Mouse (Mus musculus) C3H10T1/2 (cell line): Measurements from ENCODE around the gene Ddx39b. TPM values are rescaled to one million over a fixed set of nuclear protein-coding genes. Genes with fewer than 3 reads are reported as not detected.

ENCODE experiments used
- polyA plus RNA-seq, 2 experiments: library from polyadenylated mRNA; unstranded; fragments of >200 nt; fragmentation: generic; extraction: Trizol; gene quantifications; one replicate each; pipeline ENCODE4 v1.2.1; 2012; ENCODE audit warnings: missing spikeins in 2 of 2

Gene Ddx39b
- polyA plus RNA-seq, result 100 to 1,000 TPM; 295 to 318 TPM

DNA sequence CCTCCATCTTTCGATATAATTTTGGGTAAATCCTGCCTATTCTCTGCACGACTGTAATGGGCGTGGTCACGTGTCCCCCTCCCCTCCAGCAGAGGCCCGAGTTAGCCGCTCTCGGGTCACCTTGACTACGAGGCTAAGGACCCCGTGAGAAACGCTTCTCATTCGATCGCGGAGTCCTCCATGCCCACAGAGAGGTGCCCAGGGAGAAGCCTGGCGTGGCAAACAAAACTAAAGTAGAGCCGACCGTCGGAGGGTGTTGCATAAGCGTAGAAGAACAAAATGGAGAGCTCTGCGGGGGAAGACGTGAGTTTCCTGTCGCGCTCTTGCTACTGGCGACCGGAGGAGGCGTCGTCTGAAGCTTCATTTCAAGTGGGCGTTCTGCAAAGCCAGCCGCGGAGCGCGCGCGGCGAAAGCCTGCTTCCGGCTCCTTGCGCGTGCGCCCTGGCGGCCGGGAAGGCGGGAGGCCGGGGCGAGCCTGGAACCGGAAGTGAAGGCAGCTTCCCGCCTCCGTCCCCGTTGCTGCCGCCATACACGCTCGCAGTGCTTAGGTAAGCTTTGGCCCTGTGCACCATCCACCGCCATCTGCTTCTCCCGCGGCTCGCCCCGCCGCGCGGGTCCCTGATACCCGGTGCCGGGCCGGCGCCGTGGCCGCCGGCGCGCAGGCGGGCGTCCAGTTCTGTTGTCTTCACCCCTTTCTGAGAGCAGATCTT, at the start of gene Ddx39b:
Ddx39b (plus strand) TSS at position 442 of the 710 bp plus-strand sequence.

DNA sequence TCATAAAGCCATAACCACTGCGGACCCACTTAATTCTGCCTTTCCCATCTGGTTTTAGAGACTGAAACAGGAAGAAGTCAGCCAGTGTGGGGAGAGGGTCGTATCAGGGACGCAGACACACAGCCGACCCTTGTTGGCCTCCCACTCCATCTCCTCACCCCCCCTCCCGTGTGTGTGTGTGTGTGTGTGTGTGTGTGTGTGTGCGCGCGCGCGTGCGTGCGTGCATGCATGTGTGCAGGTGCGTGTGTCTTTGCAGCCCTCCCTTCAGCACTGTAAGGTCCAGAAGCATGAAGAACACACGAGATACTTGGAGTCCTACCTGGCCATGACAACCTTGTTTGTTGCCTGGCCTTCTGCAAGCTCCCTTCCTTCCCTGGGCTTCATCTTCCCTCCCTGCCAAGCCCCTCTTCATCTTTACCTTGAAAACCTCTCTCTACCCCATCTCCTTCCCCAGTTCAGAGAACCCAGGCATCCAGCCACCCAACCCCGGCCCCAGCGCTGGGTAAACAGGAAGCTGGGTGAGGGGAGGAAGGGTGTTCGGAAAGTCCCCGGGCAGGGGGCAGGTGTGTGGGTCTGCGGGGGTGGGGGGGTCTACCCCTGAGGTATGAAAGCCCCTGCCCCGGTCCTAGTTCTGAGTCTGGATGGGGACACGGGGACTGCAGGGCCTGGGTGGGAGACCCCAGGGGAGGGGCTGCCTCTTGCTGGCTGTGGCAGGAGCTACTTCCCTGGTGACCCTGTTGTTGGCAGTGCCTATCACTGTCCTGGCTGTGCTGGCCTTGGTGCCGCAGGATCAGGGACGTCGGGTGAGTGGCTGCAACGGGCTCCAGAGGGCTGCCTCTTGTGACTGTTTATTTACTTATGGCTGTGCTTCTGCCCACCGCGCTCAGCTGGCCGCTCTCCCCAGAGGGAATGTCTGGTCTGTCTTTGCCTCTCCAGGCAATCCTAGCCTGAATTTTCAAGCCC, 47.4 kb upstream of the Ddx39b start, which contains the start of gene Ltb:
Ltb (plus strand) TSS at position 559 of the 963 bp plus-strand sequence.

GRCm38 (mm10) chr17:35201787-35202186, 39.8 kb upstream of the Ddx39b start, which contains the start of gene Tnf:
Tnf (minus strand) TSS chr17:35202007.

DNA sequence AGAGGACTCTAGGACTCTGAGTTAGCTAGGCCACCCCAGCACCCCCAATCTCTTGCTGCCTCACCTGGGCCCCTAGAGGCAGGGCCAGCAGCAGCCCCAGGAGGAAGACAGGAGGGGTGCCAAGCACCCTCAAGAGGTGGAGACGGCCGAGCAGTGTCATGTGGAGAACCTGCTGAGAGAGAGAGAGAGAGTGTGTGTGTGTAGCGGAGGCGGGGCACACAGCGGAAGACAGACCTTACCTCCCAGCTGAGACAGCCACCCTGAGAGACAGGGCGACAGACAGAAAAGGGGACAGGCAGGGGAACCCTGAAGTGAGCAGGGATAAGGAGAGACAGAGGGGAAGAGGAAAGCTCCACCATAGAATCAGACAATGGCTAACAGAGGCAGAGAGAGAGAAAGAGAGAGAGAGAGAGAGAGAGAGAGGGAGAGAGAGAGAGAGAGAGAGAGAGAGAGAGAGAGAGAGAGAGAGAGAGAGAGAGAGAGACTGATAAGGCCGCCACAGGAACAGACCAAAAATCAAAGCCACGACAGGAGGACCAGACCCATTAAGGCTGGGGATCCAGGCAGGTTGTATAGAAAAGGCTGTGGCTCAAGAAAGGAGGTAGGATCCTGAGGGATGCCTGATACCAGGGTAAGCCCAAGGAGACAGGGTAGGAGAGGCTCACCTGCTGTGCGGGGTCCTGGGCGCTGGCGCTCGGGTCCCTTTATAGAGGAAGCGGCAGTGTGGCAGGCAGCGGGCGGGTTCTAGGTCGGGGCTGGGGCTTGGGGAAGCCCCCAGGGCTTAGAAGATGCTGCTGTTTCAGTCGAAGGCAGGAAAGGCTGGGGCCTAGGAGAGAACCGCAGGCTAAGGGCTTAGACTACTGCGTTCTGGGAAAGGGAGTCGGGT, 36.8 kb upstream of the Ddx39b start, which contains the start of gene Lta:
Lta (minus strand) TSS at position 858 of the 886 bp plus-strand sequence.

DNA sequence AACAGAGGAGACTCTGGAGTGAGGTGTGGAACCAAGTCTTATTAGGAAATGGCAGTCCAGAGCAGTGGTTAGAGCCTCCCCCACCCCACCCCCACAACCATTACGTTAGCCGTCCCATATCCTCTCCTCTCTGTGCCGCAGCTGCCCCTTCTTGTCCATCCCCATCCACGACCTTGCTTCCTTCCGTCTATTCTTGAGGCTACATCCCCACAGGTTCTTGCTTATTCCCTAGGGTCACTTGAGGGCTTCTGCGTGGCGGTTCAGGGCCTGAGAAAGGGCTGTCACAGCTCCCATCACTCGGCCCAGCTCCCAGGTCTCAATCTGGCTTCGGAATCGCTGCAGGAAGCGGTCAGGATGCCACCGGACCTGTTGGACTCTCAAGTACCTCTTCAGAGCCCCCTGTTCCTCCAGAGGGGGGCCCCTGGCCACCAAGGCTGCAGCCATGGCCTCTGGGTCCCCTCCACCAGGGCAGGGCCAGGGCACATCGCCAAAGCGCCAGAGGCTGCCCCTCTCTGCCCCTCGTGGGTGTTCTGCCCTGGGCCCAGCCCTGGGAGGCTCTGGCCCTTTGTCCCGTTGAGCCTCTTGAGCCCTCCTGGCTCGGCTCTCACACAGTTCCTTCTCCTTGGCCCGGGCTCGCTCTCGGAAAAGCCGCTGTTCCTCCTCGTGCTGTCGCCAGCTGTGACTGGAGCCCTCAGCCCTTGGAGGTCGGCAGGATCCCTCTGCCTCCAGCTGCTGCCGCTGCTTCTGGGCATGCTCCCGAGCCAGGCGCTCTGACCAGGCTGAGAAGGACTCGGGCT, 21.2 kb upstream of the Ddx39b start, which contains the start of gene Gm16181:
Gm16181 (plus strand) TSS at position 679 of the 797 bp plus-strand sequence.

GRCm38 (mm10) chr17:35233114-35233980, 8.2 kb upstream of the Ddx39b start, which contains the start of gene Atp6v1g2:
Atp6v1g2 (plus strand) TSS chr17:35233660.

GRCm38 (mm10) chr17:35235614-35236389, 5.7 kb upstream of the Ddx39b start, which contains the start of gene Nfkbil1:
Nfkbil1 (minus strand) TSS chr17:35235792.

GRCm38 (mm10) chr17:35262664-35263522, 21.3 kb downstream of the Ddx39b start, which contains the start of gene H2-D1:
H2-D1 (plus strand) TSS chr17:35262730.

Other genes with a start within 250 kb of the Ddx39b start
- 100 to 1,000 TPM; 118 to 278 TPM for gene Vars, start 240.8 kb upstream of the Ddx39b start, polyA plus RNA-seq
- under 1 TPM; 0.02 to 0.09 TPM for gene Vwa7, start 225.2 kb upstream of the Ddx39b start, polyA plus RNA-seq
- gene Sapcd1, start 213.7 kb upstream of the Ddx39b start, polyA plus RNA-seq, result 1 to 10 TPM in 1 of 2 experiments, under 1 TPM in 1; 0.81 to 2.6 TPM
- gene Msh5, start 195.0 kb upstream of the Ddx39b start, polyA plus RNA-seq, result 1 to 10 TPM; 2.2 to 3.3 TPM
- gene Clic1, start 191.8 kb upstream of the Ddx39b start, polyA plus RNA-seq, result 100 to 1,000 TPM; 603 to 758 TPM
- gene Ddah2, start 182.7 kb upstream of the Ddx39b start, polyA plus RNA-seq, result 100 to 1,000 TPM in 1 of 2 experiments, 10 to 100 TPM in 1; 66.2 to 309 TPM
- gene Ly6g6c, start 176.4 kb upstream of the Ddx39b start, polyA plus RNA-seq, result 1 to 10 TPM in 1 of 2 experiments, under 1 TPM in 1; 0.11 to 1.9 TPM
- gene Mpig6b, start 175.6 kb upstream of the Ddx39b start, polyA plus RNA-seq, result under 1 TPM in 1 of 2 experiments, not detected in 1; 0.14 TPM
- gene Ly6g6e, start 164.8 kb upstream of the Ddx39b start, polyA plus RNA-seq, result not detected
- not detected for gene Ly6g6d, start 163.7 kb upstream of the Ddx39b start, polyA plus RNA-seq
- gene Ly6g6f, start 156.1 kb upstream of the Ddx39b start, polyA plus RNA-seq, result not detected
- gene Abhd16a, start 152.5 kb upstream of the Ddx39b start, polyA plus RNA-seq, result 100 to 1,000 TPM in 1 of 2 experiments, 10 to 100 TPM in 1; 38.3 to 112 TPM
- gene Ly6g5c, start 133.5 kb upstream of the Ddx39b start, polyA plus RNA-seq, result not detected
- under 1 TPM; 0.12 to 0.45 TPM for gene Ly6g5b, start 126.3 kb upstream of the Ddx39b start, polyA plus RNA-seq
- gene Gpank1, start 120.3 kb upstream of the Ddx39b start, polyA plus RNA-seq, result 10 to 100 TPM; 21.2 to 31.6 TPM
- 100 to 1,000 TPM; 326 to 608 TPM for gene Csnk2b, start 119.7 kb upstream of the Ddx39b start, polyA plus RNA-seq
- gene D17H6S53E, start 115.4 kb upstream of the Ddx39b start, polyA plus RNA-seq, result 10 to 100 TPM in 1 of 2 experiments, 1 to 10 TPM in 1; 6.0 to 17.0 TPM
- gene Apom, start 109.7 kb upstream of the Ddx39b start, polyA plus RNA-seq, result under 1 TPM in 1 of 2 experiments, not detected in 1; 0.44 TPM
- gene Bag6, start 106.6 kb upstream of the Ddx39b start, polyA plus RNA-seq, result 100 to 1,000 TPM; 261 to 413 TPM
- 100 to 1,000 TPM; 216 to 365 TPM for gene Prrc2a, start 76.8 kb upstream of the Ddx39b start, polyA plus RNA-seq
- gene Aif1, start 65.7 kb upstream of the Ddx39b start, polyA plus RNA-seq, result under 1 TPM in 1 of 2 experiments, not detected in 1; 0.47 TPM
- 10 to 100 TPM in 1 of 2 experiments, 1 to 10 TPM in 1; 1.9 to 10.8 TPM for gene Lst1, start 53.3 kb upstream of the Ddx39b start, polyA plus RNA-seq
- gene Ltb, start 47.3 kb upstream of the Ddx39b start, polyA plus RNA-seq, result under 1 TPM; 0.05 to 0.06 TPM
- not detected for gene Tnf, start 39.7 kb upstream of the Ddx39b start, polyA plus RNA-seq
- gene Lta, start 36.4 kb upstream of the Ddx39b start, polyA plus RNA-seq, result under 1 TPM; 0.12 to 0.13 TPM
- under 1 TPM in 1 of 2 experiments, not detected in 1; 0.20 TPM for gene Gm16181, start 20.9 kb upstream of the Ddx39b start, polyA plus RNA-seq
- gene Atp6v1g2, start 8.1 kb upstream of the Ddx39b start, polyA plus RNA-seq, result 1 to 10 TPM; 1.8 to 4.6 TPM
- 10 to 100 TPM; 26.9 to 35.6 TPM for gene Nfkbil1, start 6.0 kb upstream of the Ddx39b start, polyA plus RNA-seq
- 10 to 100 TPM; 15.2 to 43.8 TPM for gene H2-D1, start 21.0 kb downstream of the Ddx39b start, polyA plus RNA-seq
- 1 to 10 TPM; 1.8 to 5.9 TPM for gene H2-Q1, start 78.7 kb downstream of the Ddx39b start, polyA plus RNA-seq
- gene H2-Q2, start 100.5 kb downstream of the Ddx39b start, polyA plus RNA-seq, result under 1 TPM in 1 of 2 experiments, not detected in 1; 0.05 TPM
- 10 to 100 TPM in 1 of 2 experiments, under 1 TPM in 1; 0.61 to 14.6 TPM for gene H2-Q4, start 137.9 kb downstream of the Ddx39b start, polyA plus RNA-seq
- under 1 TPM in 1 of 2 experiments, not detected in 1; 0.05 TPM for gene H2-Q6, start 183.1 kb downstream of the Ddx39b start, polyA plus RNA-seq
- under 1 TPM; 0.05 to 0.31 TPM for gene H2-Q7, start 197.4 kb downstream of the Ddx39b start, polyA plus RNA-seq
- gene H2-Q10, start 228.3 kb downstream of the Ddx39b start, polyA plus RNA-seq, result under 1 TPM in 1 of 2 experiments, not detected in 1; 0.01 TPM